Mouse (Mus musculus) v-Abl transformed pro-B cells (cell line): ENCODE measurements at regions not wholly inside any gene's neighbourhood (a gene's known extent, or its start where the extent isn't known, plus 50 kb on each side); places are given as distances from the start of the nearest gene placed in this dataset.
"Not testable (repeated sequence)": the region's sequence is repeated elsewhere in the genome, so short reads cannot be mapped to it uniquely, and the experiment has no call there.

Experiments used
- in situ Hi-C, 2 experiments: fragments of 400-800 bp; cut with MboI; formaldehyde crosslinking; loops; one replicate each; pipeline ENCODE4 v1.15.1; 2025; ENCODE audit not compliant: unreplicated experiment in 2 of 2

GRCm38 (mm10) chr4:93583670-93584303 lies 248.5 kb upstream of the Tusc1 start:
- in situ Hi-C loops: no loop called here

DNA sequence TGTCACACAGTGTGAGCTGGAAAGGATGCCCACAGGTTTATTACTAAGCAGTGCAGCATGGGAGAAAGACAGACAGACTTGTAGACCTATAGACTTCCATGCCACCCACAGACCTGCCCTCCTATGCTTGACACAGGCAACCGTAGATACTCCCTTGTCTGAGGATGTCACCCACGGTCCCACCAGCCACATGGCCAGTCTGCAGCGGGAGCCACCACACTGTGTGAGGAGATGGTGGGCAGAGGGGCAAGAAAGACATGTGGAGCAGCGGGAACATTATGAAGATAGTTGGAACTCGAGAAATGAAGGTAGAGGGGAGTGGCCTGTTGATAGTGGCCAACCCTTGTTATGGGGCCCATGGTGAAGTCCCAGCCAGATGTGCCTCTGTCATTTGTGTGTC lies 244.0 kb upstream of the Tusc1 start:
- in situ Hi-C loops: no loop called here

GRCm38 (mm10) chr4:93567487-93568259 lies 232.4 kb upstream of the Tusc1 start:
- in situ Hi-C loops: no loop called here

GRCm38 (mm10) chr4:93555787-93556760 lies 220.8 kb upstream of the Tusc1 start:
- in situ Hi-C loops: no loop called here

DNA sequence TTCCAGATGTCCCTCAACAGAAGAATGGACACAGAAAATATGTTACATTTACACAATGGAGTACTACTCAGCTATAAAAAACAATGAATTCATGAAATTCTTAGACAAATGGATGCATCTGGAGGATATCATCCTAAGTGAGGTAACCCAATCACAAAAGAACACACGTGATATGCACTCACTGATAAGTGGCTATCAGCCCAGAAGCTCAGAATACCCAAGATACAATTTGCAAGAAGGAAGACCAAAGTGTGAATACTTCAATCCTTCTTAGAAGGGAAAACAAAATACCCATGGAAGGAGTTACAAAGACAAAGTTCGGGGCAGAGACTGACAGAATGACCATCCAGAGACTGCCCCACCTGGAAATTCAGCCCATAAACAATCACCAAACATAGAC lies 219.9 kb upstream of the Tusc1 start:
- in situ Hi-C loops: not testable (repeated sequence)

DNA sequence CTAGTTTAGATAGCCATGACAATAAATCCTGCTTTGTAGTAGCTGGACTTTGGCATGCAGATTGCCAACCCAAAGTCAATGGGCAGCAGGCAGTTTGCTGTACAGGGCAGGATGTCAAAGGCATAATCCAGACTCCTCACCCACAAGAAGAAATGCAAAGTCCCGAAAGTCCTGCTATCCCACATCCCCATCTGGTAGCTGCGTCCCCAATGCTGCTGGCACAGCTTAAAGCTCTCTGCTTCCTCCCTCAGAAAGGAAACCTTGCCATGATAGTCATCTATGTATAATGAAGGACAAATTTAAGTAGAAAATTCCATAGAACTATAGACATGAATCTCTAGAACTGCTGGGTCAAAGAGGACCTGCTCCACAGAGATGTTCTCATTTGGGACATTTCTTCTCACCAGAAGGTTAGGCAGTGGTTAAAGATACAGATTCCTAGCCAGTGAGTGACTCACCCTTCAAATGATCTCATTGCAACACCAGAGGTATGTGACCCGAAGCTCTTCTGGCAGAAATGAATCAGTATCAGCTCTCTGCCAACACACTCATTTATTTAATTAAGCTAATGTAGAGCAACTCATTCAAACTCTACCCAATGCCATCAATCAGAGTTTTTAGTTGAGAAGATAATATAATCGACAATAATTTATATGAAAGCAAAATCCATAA lies 217.3 kb upstream of the Tusc1 start:
- in situ Hi-C loops: no loop called here

GRCm38 (mm10) chr4:93551086-93551485 lies 215.8 kb upstream of the Tusc1 start:
- in situ Hi-C loops: no loop called here

- in situ Hi-C loops: no loop called here
Observed at GRCm38 (mm10) chr4:93540588-93540987, 205.3 kb upstream of the Tusc1 start.

DNA sequence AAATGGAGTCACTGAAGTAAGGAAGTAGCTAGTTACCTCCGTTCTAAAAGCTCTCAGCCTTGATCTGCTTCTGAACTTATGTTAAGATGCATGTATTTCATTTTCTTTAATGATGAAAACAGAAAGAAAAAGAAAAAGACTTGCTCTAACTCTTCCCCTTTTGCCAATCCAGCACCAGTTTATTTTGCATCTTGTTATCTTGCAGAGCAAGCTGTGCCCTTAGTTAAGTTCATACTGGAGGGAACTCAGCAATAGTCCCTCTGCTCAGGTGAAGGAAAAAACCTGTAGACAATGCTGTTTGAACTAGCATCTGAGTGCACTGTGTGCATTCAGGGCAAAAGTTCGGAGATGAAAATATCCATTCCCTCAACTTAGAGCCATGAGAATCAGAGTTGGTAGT lies 192.1 kb upstream of the Tusc1 start:
- in situ Hi-C loops: no loop called here

DNA sequence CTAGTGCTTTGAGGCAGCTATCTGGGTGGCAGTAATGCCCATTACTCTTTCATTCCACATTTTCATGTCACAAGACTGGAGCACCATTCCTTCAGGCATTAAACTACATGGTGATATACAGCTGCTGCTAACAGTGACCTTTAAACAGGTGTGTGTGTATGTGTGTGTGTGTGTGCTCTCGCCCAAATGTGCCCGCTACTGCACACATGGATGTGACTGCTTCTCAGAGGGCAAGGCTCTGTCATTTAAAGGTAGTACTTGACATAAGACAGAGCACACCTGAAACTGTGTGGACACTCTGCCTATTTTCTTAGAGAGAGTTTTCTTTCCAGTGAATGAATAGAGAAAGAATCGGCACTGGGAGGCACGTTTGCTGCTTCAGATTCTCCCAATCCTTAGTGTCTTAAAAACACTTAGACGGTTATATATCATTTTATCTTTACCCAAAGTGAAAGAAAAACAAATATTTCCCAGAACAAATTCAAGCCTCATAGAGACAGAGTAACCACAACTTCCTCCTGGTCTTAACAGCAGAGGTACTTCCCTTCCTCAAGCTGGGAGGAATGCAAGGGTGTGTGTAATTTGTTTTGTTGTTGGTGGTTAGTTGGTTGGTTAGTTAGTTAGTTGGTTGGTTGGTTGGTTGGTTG lies 185.3 kb upstream of the Tusc1 start:
- in situ Hi-C loops: loop anchor here in 1 of 2 experiments (25.0 kb wide), 1 partner anchor 992 kb away; no protein-coding TSS in a partner anchor

GRCm38 (mm10) chr4:93518925-93519324 lies 183.6 kb upstream of the Tusc1 start:
- in situ Hi-C loops: loop anchor here in 1 of 2 experiments (25.0 kb wide), 1 partner anchor 993 kb away; no protein-coding TSS in a partner anchor

GRCm38 (mm10) chr4:93510771-93511170 lies 175.5 kb upstream of the Tusc1 start:
- in situ Hi-C loops: loop anchor here in 1 of 2 experiments (25.0 kb wide), 1 partner anchor 1002 kb away; no protein-coding TSS in a partner anchor

DNA sequence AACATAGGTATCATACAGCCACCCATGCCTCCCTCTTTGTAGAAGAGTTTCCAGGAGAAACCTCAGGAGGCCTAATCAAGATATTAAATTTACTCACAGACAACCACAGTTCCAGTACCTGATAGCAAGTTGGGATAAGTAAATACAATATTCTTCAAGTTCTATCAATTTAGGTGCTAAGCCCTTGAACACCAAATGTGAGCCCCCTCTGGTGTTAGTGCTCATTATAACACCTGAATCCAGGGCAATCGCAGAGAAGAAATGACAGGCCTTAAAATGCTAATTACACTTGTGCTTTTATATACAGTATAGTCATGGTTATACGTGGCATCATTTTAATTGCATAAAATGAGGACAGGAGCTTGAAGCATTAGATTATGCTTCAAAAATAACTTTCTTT lies 161.6 kb upstream of the Tusc1 start:
- in situ Hi-C loops: no loop called here

DNA sequence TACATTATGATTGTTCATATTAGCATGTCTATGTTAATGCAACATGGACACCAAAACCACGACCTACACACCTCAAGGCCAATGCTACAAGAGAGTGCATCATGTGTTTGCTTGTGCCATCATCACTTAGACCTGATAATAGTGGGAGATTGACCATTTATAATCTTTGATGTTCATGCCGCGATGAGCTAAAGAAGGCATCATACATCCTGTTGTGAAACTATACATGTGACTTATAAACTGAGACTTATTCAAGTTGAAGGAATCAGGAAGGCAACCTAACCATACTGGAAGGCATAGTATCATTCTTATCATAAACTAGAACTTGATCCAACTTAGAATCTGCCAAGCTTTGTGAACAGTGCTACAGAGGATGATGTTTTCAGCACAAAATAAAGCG lies 159.0 kb upstream of the Tusc1 start:
- in situ Hi-C loops: no loop called here

GRCm38 (mm10) chr4:93493905-93494304 lies 158.6 kb upstream of the Tusc1 start:
- in situ Hi-C loops: no loop called here

DNA sequence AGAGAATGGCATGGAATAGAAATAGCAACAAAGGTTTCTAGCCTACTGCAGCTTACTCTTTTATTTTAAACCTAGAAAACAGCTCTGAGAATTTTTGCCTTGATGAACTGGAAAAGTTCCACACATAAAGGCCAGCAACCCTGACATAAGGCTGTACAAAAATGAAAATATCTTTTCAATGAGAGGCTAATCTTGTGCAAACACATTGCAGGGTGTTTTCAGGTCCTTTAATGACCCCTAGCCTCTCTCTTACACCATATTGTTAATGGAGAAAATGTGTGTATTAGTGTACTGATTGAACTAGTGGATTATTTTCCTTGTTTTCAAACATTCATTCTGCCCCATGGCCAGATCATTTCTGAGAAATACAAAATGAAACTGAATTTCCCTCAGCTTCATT lies 158.0 kb upstream of the Tusc1 start:
- in situ Hi-C loops: no loop called here

DNA sequence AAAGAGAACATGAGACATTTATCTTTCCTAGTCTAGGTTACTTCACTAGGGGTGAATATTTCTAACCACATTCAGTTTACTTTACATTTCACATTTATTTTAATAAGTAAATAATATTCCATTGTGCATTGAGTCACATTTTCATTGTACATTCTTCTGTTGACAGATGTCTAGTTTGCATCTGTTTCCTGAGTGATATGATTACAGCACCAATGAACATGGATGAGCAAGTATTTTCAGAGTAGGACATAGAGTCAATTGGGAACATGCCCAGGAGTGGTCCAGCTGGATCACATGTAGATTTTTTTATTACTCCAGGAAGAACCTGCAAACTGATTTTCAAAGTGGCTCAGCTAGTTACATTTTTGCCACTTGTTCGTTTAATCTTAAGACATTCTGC lies 153.3 kb upstream of the Tusc1 start:
- in situ Hi-C loops: no loop called here

GRCm38 (mm10) chr4:93486455-93486854 lies 151.1 kb upstream of the Tusc1 start:
- in situ Hi-C loops: no loop called here

GRCm38 (mm10) chr4:93481247-93481646 lies 145.9 kb upstream of the Tusc1 start:
- in situ Hi-C loops: no loop called here
